In genomic region chr7:25704716-25705364, GRCm38 (mm10) we compare ENCODE assay signal across 9 mouse cellular contexts. TPM values are rescaled to one million over a fixed set of nuclear protein-coding genes. Genes with fewer than 3 reads are reported as not detected.
DNase-seq lines count a peak whose midpoint lies in the region; ATAC-seq lines count a peak whose summit lies in the region.
"Had no signal": no experiment of that assay in that cellular context is flagged by ENCODE, and none has a peak within 500 bp of the region (broad histone marks: within the 10 kb centered on the region; RNA-seq: fewer than 3 reads in every experiment).

No protein-coding gene starts in this region.

- 12% methylated on average over 32 of the region's 37 CpGs for WGBS in lung, embryonic 16.5 days
- WGBS in forebrain, embryonic 14.5 days: 2% methylated on average over 37 of the region's 37 CpGs
- WGBS in limb, embryonic 11.5 days: 3% methylated on average over 32 of the region's 37 CpGs
- 6% methylated on average over 30 of the region's 37 CpGs for WGBS in neural tube, embryonic 15.5 days

- H3K4me1 ChIP-seq in lung, embryonic 16.5 days (replicated peaks; ENCODE audit: control insufficient read depth, insufficient read depth, low read length): peaks cover 39% of the 10 kb centered on the region
- 0 out of 2 replicates have a peak, but pooled peaks cover 3% of the 10 kb centered on the region for H3K4me1 ChIP-seq in forebrain, embryonic 14.5 days (ENCODE audit: control insufficient read depth, insufficient read depth, low read length)
- peaks cover 15% of the 10 kb centered on the region for H3K4me1 ChIP-seq in limb, embryonic 11.5 days (ENCODE audit: control insufficient read depth, insufficient read depth, low read length)
- peaks cover 20% of the 10 kb centered on the region for H3K4me1 ChIP-seq in neural tube, embryonic 15.5 days

- H3K4me3 ChIP-seq in lung, embryonic 16.5 days (ENCODE audit: low read length): peak overlapping the region; percentile 26; the same call in 1 of the 2 replicates
- peak overlapping the region; percentile 23 for H3K4me3 ChIP-seq in forebrain, embryonic 14.5 days (ENCODE audit: low read depth, low read length)
- peak overlapping the region; percentile 24 for H3K4me3 ChIP-seq in limb, embryonic 11.5 days (ENCODE audit: low read depth, low read length)
- peak overlapping the region; percentile 37 for H3K4me3 ChIP-seq in neural tube, embryonic 15.5 days (replicated peaks)

- H3K4me2 ChIP-seq in lung, embryonic 16.5 days (ENCODE audit: low read depth, low read length): peak overlapping the region; percentile 53
- peak overlapping the region; percentile 57 for H3K4me2 ChIP-seq in forebrain, embryonic 14.5 days (ENCODE audit: low read length)
- H3K4me2 ChIP-seq in limb, embryonic 11.5 days (ENCODE audit: low read depth, severe bottlenecking): peak overlapping the region; percentile 50
- peak overlapping the region; percentile 62 for H3K4me2 ChIP-seq in neural tube, embryonic 15.5 days

- peaks cover 6% of the 10 kb centered on the region for H3K9me3 ChIP-seq in lung, embryonic 16.5 days (ENCODE audit: control insufficient read depth, low read length)
- no peaks in the 10 kb centered on the region for H3K9me3 ChIP-seq in forebrain, embryonic 14.5 days (replicated peaks; ENCODE audit: control insufficient read depth, low read length)
- H3K9me3 ChIP-seq in limb, embryonic 11.5 days (ENCODE audit: control insufficient read depth, low read length): 0 out of 2 replicates have a peak, but pooled peaks cover 3% of the 10 kb centered on the region
- H3K9me3 ChIP-seq in neural tube, embryonic 15.5 days (replicated peaks): no peaks in the 10 kb centered on the region

- intact Hi-C loops in left cerebral cortex, postnatal 14 days (cut with DNase I): no loop called here

- H3K27ac ChIP-seq in lung, embryonic 16.5 days (ENCODE audit: low read length): no peak overlapping the region
- no peak overlapping the region for H3K27ac ChIP-seq in forebrain, embryonic 14.5 days (ENCODE audit: low read depth, low read length)
- no peak overlapping the region for H3K27ac ChIP-seq in limb, embryonic 11.5 days (replicated peaks; ENCODE audit: low read depth, low read length)
- no peak overlapping the region for H3K27ac ChIP-seq in neural tube, embryonic 15.5 days (replicated peaks)

- no peaks in the 10 kb centered on the region; the same call in 1 of the 2 replicates for H3K27me3 ChIP-seq in lung, embryonic 16.5 days (ENCODE audit: control insufficient read depth, insufficient read depth, low read depth, low read length)
- peaks cover 9% of the 10 kb centered on the region; the same call in 1 of the 2 replicates for H3K27me3 ChIP-seq in forebrain, embryonic 14.5 days (replicated peaks; ENCODE audit: control insufficient read depth, insufficient read depth, low read length)
- no peaks in the 10 kb centered on the region for H3K27me3 ChIP-seq in limb, embryonic 11.5 days (ENCODE audit: control insufficient read depth, insufficient read depth, low read length)
- peaks cover 9% of the 10 kb centered on the region for H3K27me3 ChIP-seq in neural tube, embryonic 15.5 days (replicated peaks)

- peaks cover 13% of the 10 kb centered on the region for H3K36me3 ChIP-seq in lung, embryonic 16.5 days (ENCODE audit: control insufficient read depth, insufficient read depth, low read length)
- no peaks in the 10 kb centered on the region for H3K36me3 ChIP-seq in forebrain, embryonic 14.5 days (ENCODE audit: control insufficient read depth, insufficient read depth, low read length)
- no peaks in the 10 kb centered on the region for H3K36me3 ChIP-seq in limb, embryonic 11.5 days (ENCODE audit: control insufficient read depth, insufficient read depth, low read length)
- no peaks in the 10 kb centered on the region for H3K36me3 ChIP-seq in neural tube, embryonic 15.5 days

- no peak overlapping the region for H3K9ac ChIP-seq in lung, embryonic 16.5 days (ENCODE audit: low read length)
- peak overlapping the region; percentile 50 for H3K9ac ChIP-seq in forebrain, embryonic 14.5 days (ENCODE audit: low read length)
- no peak overlapping the region for H3K9ac ChIP-seq in limb, embryonic 11.5 days (ENCODE audit: low read length)
- peak overlapping the region; percentile 21; the same call in 1 of the 2 replicates for H3K9ac ChIP-seq in neural tube, embryonic 15.5 days (replicated peaks)

- no peak for ATAC-seq in lung, embryonic 16.5 days (ENCODE audit: low read depth)
- ATAC-seq in forebrain, embryonic 14.5 days: peak; percentile 60
- ATAC-seq in limb, embryonic 11.5 days (ENCODE audit: insufficient number of reproducible peaks, low FRiP score, low TSS enrichment, low read depth): no peak
- peak; percentile 70 for ATAC-seq in neural tube, embryonic 15.5 days (ENCODE audit: low FRiP score)

- DNase-seq in lung, postnatal 25 days (ENCODE audit: low spot score): no peak
- no peak for DNase-seq in forebrain, embryonic 14.5 days (ENCODE audit: low spot score)
- peak; percentile 48 for DNase-seq in limb, embryonic 11.5 days (ENCODE audit: low spot score)
- DNase-seq in testis, postnatal 14 days (ENCODE audit: low spot score): no peak
- no peak for DNase-seq in left cerebral cortex, postnatal 14 days (ENCODE audit: low spot score in 2 of 2)
- DNase-seq in spleen, postnatal 36 days (ENCODE audit: low spot score in 2 of 2): no peak
- DNase-seq: thymus, postnatal 25 days had no signal

RNA-seq across cellular contexts. Expression of gene Ccdc97, which starts 14.0 kb away (rescaled TPM):
- 21.1 and 24.9 TPM in 2 replicates for polyA plus RNA-seq in lung, embryonic 16.5 days (2015; fragmentation: Nextera tagmentation; extraction: Ambion mirVana)
- polyA plus RNA-seq in forebrain, embryonic 14.5 days (2014; fragmentation: Nextera tagmentation; extraction: Ambion mirVana): 39.6 and 40.7 TPM in 2 replicates
- polyA plus RNA-seq in limb, embryonic 11.5 days (2014; fragmentation: Nextera tagmentation; extraction: Ambion mirVana): 33.1 and 35.3 TPM in 2 replicates
- polyA plus RNA-seq in neural tube, embryonic 15.5 days (2015; fragmentation: Nextera tagmentation; extraction: Ambion mirVana): 30.2 and 33.2 TPM in 2 replicates
- total RNA-seq in left cerebral cortex, postnatal 14 days (2021): 10 to 100 TPM; 56.2 to 56.7 TPM

RNA-seq across cellular contexts. Expression of gene Tgfb1, which starts 18.0 kb away (rescaled TPM):
- polyA plus RNA-seq in lung, embryonic 16.5 days (2015; fragmentation: Nextera tagmentation; extraction: Ambion mirVana): 3.1 and 3.4 TPM in 2 replicates
- 0.61 and 0.83 TPM in 2 replicates for polyA plus RNA-seq in forebrain, embryonic 14.5 days (2014; fragmentation: Nextera tagmentation; extraction: Ambion mirVana)
- polyA plus RNA-seq in limb, embryonic 11.5 days (2014; fragmentation: Nextera tagmentation; extraction: Ambion mirVana): 1.6 and 1.9 TPM in 2 replicates
- 0.88 and 1.8 TPM in 2 replicates for polyA plus RNA-seq in neural tube, embryonic 15.5 days (2015; fragmentation: Nextera tagmentation; extraction: Ambion mirVana)
- total RNA-seq in left cerebral cortex, postnatal 14 days (2021): 10 to 100 TPM; 10.9 to 11.1 TPM

RNA-seq across cellular contexts. Expression of gene B9d2, which starts 24.3 kb away (rescaled TPM):
- polyA plus RNA-seq in lung, embryonic 16.5 days (2015; fragmentation: Nextera tagmentation; extraction: Ambion mirVana): 33.1 and 35.8 TPM in 2 replicates
- polyA plus RNA-seq in forebrain, embryonic 14.5 days (2014; fragmentation: Nextera tagmentation; extraction: Ambion mirVana): 44.3 and 57.6 TPM in 2 replicates
- 30.7 and 31.7 TPM in 2 replicates for polyA plus RNA-seq in limb, embryonic 11.5 days (2014; fragmentation: Nextera tagmentation; extraction: Ambion mirVana)
- 42.9 and 46.9 TPM in 2 replicates for polyA plus RNA-seq in neural tube, embryonic 15.5 days (2015; fragmentation: Nextera tagmentation; extraction: Ambion mirVana)
- total RNA-seq in left cerebral cortex, postnatal 14 days (2021): 10 to 100 TPM; 25.5 to 30.1 TPM

RNA-seq across cellular contexts. Expression of gene Tmem91, which starts 29.9 kb away (rescaled TPM):
- polyA plus RNA-seq in lung, embryonic 16.5 days (2015; fragmentation: Nextera tagmentation; extraction: Ambion mirVana): 3.6 and 3.9 TPM in 2 replicates
- polyA plus RNA-seq in forebrain, embryonic 14.5 days (2014; fragmentation: Nextera tagmentation; extraction: Ambion mirVana): 11.1 and 16.4 TPM in 2 replicates
- 1.7 and 2.2 TPM in 2 replicates for polyA plus RNA-seq in limb, embryonic 11.5 days (2014; fragmentation: Nextera tagmentation; extraction: Ambion mirVana)
- 73.9 and 97.4 TPM in 2 replicates for polyA plus RNA-seq in neural tube, embryonic 15.5 days (2015; fragmentation: Nextera tagmentation; extraction: Ambion mirVana)
- 10 to 100 TPM; 40.2 to 48.8 TPM for total RNA-seq in left cerebral cortex, postnatal 14 days (2021)

RNA-seq across cellular contexts. Expression of gene Exosc5, which starts 45.9 kb away (rescaled TPM):
- 70.6 and 71.2 TPM in 2 replicates for polyA plus RNA-seq in lung, embryonic 16.5 days (2015; fragmentation: Nextera tagmentation; extraction: Ambion mirVana)
- polyA plus RNA-seq in forebrain, embryonic 14.5 days (2014; fragmentation: Nextera tagmentation; extraction: Ambion mirVana): 49.4 and 53.9 TPM in 2 replicates
- polyA plus RNA-seq in limb, embryonic 11.5 days (2014; fragmentation: Nextera tagmentation; extraction: Ambion mirVana): 70.0 and 73.8 TPM in 2 replicates
- 36.8 and 55.4 TPM in 2 replicates for polyA plus RNA-seq in neural tube, embryonic 15.5 days (2015; fragmentation: Nextera tagmentation; extraction: Ambion mirVana)
- 10 to 100 TPM; 22.6 to 23.9 TPM for total RNA-seq in left cerebral cortex, postnatal 14 days (2021)

Comparison
In these comparisons a context has a peak if more than half of its experiments do, and no peak if none do; other contexts are left out.
1. ATAC-seq: peak in forebrain, embryonic 14.5 days (single experiment) and neural tube, embryonic 15.5 days (single experiment); none in lung, embryonic 16.5 days (single experiment) and limb, embryonic 11.5 days (single experiment).
2. H3K9ac ChIP-seq: peak in forebrain, embryonic 14.5 days (single experiment) and neural tube, embryonic 15.5 days (single experiment); none in lung, embryonic 16.5 days (single experiment) and limb, embryonic 11.5 days (single experiment).
3. Peak in every context shown above with its lines, with median percentiles within 50 percentile points of each other: H3K4me2 ChIP-seq and H3K4me3 ChIP-seq.